Mouse (Mus musculus) lung, embryonic 16.5 days (tissue): ENCODE data around the gene Tbc1d22a. TPM values are rescaled to one million over a fixed set of nuclear protein-coding genes. Genes with fewer than 3 reads are reported as not detected.

Experiments used
- ATAC-seq: fragments of 200-750 bp; cut with Nextera tagmentation; 2 replicates; pipeline ENCODE4 v1.8.0; 2017; ENCODE audit warnings: low read depth, mild to moderate bottlenecking, moderate library complexity
- H3K27ac ChIP-seq: fragments of 300-500 bp; sonication (generic); 2 replicates; pipeline ENCODE4 v1.5.1; 2014; ENCODE audit warnings: mild to moderate bottlenecking, control low read depth, low read length
- H3K27me3 ChIP-seq: fragments of 300-500 bp; sonication (generic); 2 replicates; pipeline ENCODE4 v1.6.1; 2014; ENCODE audit warnings: low read depth, low read length, mixed read lengths; ENCODE audit not compliant: control insufficient read depth, insufficient read depth
- H3K36me3 ChIP-seq: fragments of 300-500 bp; sonication (generic); 2 replicates; pipeline ENCODE4 v1.6.1; 2014; ENCODE audit warnings: low read length; ENCODE audit not compliant: control insufficient read depth, insufficient read depth
- H3K4me1 ChIP-seq: fragments of 300-500 bp; sonication (generic); replicated peaks from 2 replicates; pipeline ENCODE4 v1.6.1; 2014; ENCODE audit warnings: low read length, mixed read lengths; ENCODE audit not compliant: control insufficient read depth, insufficient read depth
- H3K4me2 ChIP-seq: fragments of 300-500 bp; sonication (generic); 2 replicates; pipeline ENCODE4 v1.6.1; 2014; ENCODE audit warnings: low read depth, low read length, control low read depth
- H3K4me3 ChIP-seq: fragments of 300-500 bp; sonication (generic); 2 replicates; pipeline ENCODE4 v1.5.1; 2014; ENCODE audit warnings: mild to moderate bottlenecking, low read length, control low read depth
- H3K9ac ChIP-seq: fragments of 300-500 bp; sonication (generic); 2 replicates; pipeline ENCODE4 v1.6.1; 2014; ENCODE audit warnings: low read length, control low read depth
- H3K9me3 ChIP-seq: fragments of 300-500 bp; sonication (generic); 2 replicates; pipeline ENCODE4 v1.6.1; 2016; ENCODE audit warnings: low read length; ENCODE audit not compliant: control insufficient read depth
- WGBS: fragments of 180-500 bp; shearing (Covaris S2); extraction: QIAGEN DNeasy Blood & Tissue Kit; methylation state at CpG from one replicate; pipeline ENCODE4 v1.1.7; 2014; 5-methylcytosine and 5-hydroxymethylcytosine counted together
- polyA plus RNA-seq: library from polyadenylated mRNA; unstranded; fragments of >200 nt; fragmentation: Nextera tagmentation; extraction: Ambion mirVana; gene quantifications from 2 replicates; pipeline ENCODE4 v1.2.1, GENCODE M21; 2015

Tbc1d22a gene
- 13.6 and 14.3 TPM in 2 replicates for polyA plus RNA-seq

GRCm38 (mm10) chr15:86213753-86214548 is at the start of gene Tbc1d22a:
Gene Tbc1d22a, plus strand, starts transcription at chr15:86214459.
- Histone ChIP-seq H3K9me3 (no peaks in the 10 kb centered on the region), H3K36me3 (no peaks in the 10 kb centered on the region)
- WGBS, result under 1% methylated on average over 64 of the region's 64 CpGs

GRCm38 (mm10) chr15:86164718-86165345 is 49.4 kb upstream of the Tbc1d22a start:
- Histone ChIP-seq H3K27ac (peak overlapping the region; percentile 27; the same call in 1 of the 2 replicates), H3K4me1 (peaks cover 19% of the 10 kb centered on the region)

More at GRCm38 (mm10) chr15:86213753-86214548, at the start of gene Tbc1d22a:
- H3K27ac ChIP-seq, result peak within 1 kb of the TSS; percentile 93
- H3K27me3 ChIP-seq, result no peaks in the 10 kb centered on the region
- H3K9ac ChIP-seq, result peak within 1 kb of the TSS; percentile 95
- peak; percentile 94 for ATAC-seq
- peak within 1 kb of the TSS; percentile 98 for H3K4me2 ChIP-seq
- H3K4me1 ChIP-seq, result peaks cover 15% of the 10 kb centered on the region
- peak within 1 kb of the TSS; percentile 93 for H3K4me3 ChIP-seq

GRCm38 (mm10) chr15:86165811-86166590 is 48.3 kb upstream of the Tbc1d22a start:
- Histone ChIP-seq H3K27ac (no peak overlapping the region), H3K27me3 (no peaks in the 10 kb centered on the region), H3K9me3 (no peaks in the 10 kb centered on the region), H3K36me3 (peaks cover 17% of the 10 kb centered on the region), H3K4me3 (no peak overlapping the region), H3K9ac (no peak overlapping the region), H3K4me2 (no peak overlapping the region), H3K4me1 (peaks cover 22% of the 10 kb centered on the region)
- 85% methylated on average over 24 of the region's 24 CpGs for WGBS
- no peak for ATAC-seq

More at GRCm38 (mm10) chr15:86164718-86165345, 49.4 kb upstream of the Tbc1d22a start:
- no peak overlapping the region for H3K4me2 ChIP-seq
- no peak overlapping the region for H3K9ac ChIP-seq
- peaks cover 17% of the 10 kb centered on the region for H3K36me3 ChIP-seq
- H3K4me3 ChIP-seq, result no peak overlapping the region
- no peaks in the 10 kb centered on the region for H3K27me3 ChIP-seq
- ATAC-seq, result no peak
- no peaks in the 10 kb centered on the region for H3K9me3 ChIP-seq
- WGBS, result 72% methylated on average over 21 of the region's 21 CpGs

GRCm38 (mm10) chr15:86167032-86167655 is 47.1 kb upstream of the Tbc1d22a start:
- Histone ChIP-seq H3K36me3 (peaks cover 12% of the 10 kb centered on the region), H3K9me3 (no peaks in the 10 kb centered on the region), H3K4me1 (peaks cover 26% of the 10 kb centered on the region), H3K27ac (no peak overlapping the region), H3K27me3 (no peaks in the 10 kb centered on the region), H3K9ac (no peak overlapping the region), H3K4me2 (no peak overlapping the region), H3K4me3 (no peak overlapping the region)
- no peak for ATAC-seq
- WGBS, result 91% methylated on average over 7 of the region's 7 CpGs

GRCm38 (mm10) chr15:86167787-86168504 is 46.3 kb upstream of the Tbc1d22a start:
- Histone ChIP-seq H3K9ac (0 out of 2 replicates have a peak overlapping the region, but pooled peaks have one; percentile 19), H3K4me2 (no peak overlapping the region), H3K27me3 (no peaks in the 10 kb centered on the region), H3K27ac (peak overlapping the region; percentile 74), H3K9me3 (no peaks in the 10 kb centered on the region), H3K4me3 (no peak overlapping the region), H3K36me3 (peaks cover 9% of the 10 kb centered on the region), H3K4me1 (peaks cover 32% of the 10 kb centered on the region)
- no peak for ATAC-seq
- 63% methylated on average over 10 of the region's 10 CpGs for WGBS

GRCm38 (mm10) chr15:86168505-86168867 is 45.8 kb upstream of the Tbc1d22a start:
- peaks cover 8% of the 10 kb centered on the region for H3K36me3 ChIP-seq
- peaks cover 37% of the 10 kb centered on the region for H3K4me1 ChIP-seq
- H3K9ac ChIP-seq, result 0 out of 2 replicates have a peak overlapping the region, but pooled peaks have one; percentile 19
- H3K4me3 ChIP-seq, result no peak overlapping the region
- no peaks in the 10 kb centered on the region for H3K27me3 ChIP-seq
- peak; percentile 56 for ATAC-seq
- H3K27ac ChIP-seq, result peak overlapping the region; percentile 74
- 34% methylated on average over 7 of the region's 7 CpGs for WGBS
- no peaks in the 10 kb centered on the region for H3K9me3 ChIP-seq
- H3K4me2 ChIP-seq, result peak overlapping the region; percentile 28

- peak; percentile 46 for ATAC-seq
- WGBS, result 62% methylated on average over 12 of the region's 12 CpGs
- no peak overlapping the region for H3K4me3 ChIP-seq
These were observed 45.1 kb upstream of the Tbc1d22a start for GRCm38 (mm10) chr15:86168941-86169816.

GRCm38 (mm10) chr15:86169817-86170110 is 44.5 kb upstream of the Tbc1d22a start:
- 44% methylated on average over 4 of the region's 4 CpGs for WGBS
- ATAC-seq, result peak; percentile 42
- peaks cover 50% of the 10 kb centered on the region for H3K4me1 ChIP-seq

More at GRCm38 (mm10) chr15:86168941-86169816, 45.1 kb upstream of the Tbc1d22a start:
- Histone ChIP-seq H3K36me3 (peaks cover 5% of the 10 kb centered on the region), H3K9me3 (no peaks in the 10 kb centered on the region), H3K9ac (peak overlapping the region; percentile 34; the same call in 1 of the 2 replicates), H3K27me3 (no peaks in the 10 kb centered on the region), H3K4me2 (peak overlapping the region; percentile 28; the same call in 1 of the 2 replicates), H3K27ac (peak overlapping the region; percentile 74), H3K4me1 (peaks cover 44% of the 10 kb centered on the region)

More at GRCm38 (mm10) chr15:86169817-86170110, 44.5 kb upstream of the Tbc1d22a start:
- H3K27ac ChIP-seq, result peak overlapping the region; percentile 74
- no peak overlapping the region for H3K4me3 ChIP-seq
- peaks cover under 1% of the 10 kb centered on the region; the same call in 1 of the 2 replicates for H3K36me3 ChIP-seq
- no peak overlapping the region; the same call in 1 of the 2 replicates for H3K9ac ChIP-seq
- no peaks in the 10 kb centered on the region for H3K9me3 ChIP-seq
- H3K27me3 ChIP-seq, result no peaks in the 10 kb centered on the region
- H3K4me2 ChIP-seq, result no peak overlapping the region
